Mouse (Mus musculus): Measurements from ENCODE around the gene Gid8.

Gene Gid8

DNA sequence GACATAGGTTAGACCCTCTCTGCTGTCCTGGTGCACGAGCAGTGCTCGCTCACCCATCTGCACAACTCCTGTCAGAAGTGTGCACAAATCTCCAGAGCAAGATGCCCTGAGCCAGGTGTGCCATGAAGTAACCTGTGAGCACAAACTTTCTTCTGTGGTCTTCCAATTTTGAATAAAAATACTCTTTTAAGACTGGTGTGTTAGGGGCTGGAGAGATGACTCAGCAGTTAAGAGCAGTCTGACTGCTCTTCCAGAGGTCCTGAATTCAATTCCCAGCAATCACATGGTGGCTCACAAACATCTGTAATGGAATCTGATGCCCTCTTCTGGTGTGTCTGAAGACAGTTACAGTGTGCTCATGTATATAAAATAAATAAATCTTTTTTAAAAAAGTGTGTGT is 33.4 kb downstream of the Gid8 start:
- in situ Hi-C loops (cut with MboI, MseI) = loop anchor here (5.0 kb wide), 1 partner anchor 161 kb away; the partner anchor contains the start of gene Mrgbp

- in situ Hi-C loops (cut with MboI, MseI) = no loop called here
Observed at GRCm38 (mm10) chr2:180745248-180745927, 35.5 kb downstream of the Gid8 start.

DNA sequence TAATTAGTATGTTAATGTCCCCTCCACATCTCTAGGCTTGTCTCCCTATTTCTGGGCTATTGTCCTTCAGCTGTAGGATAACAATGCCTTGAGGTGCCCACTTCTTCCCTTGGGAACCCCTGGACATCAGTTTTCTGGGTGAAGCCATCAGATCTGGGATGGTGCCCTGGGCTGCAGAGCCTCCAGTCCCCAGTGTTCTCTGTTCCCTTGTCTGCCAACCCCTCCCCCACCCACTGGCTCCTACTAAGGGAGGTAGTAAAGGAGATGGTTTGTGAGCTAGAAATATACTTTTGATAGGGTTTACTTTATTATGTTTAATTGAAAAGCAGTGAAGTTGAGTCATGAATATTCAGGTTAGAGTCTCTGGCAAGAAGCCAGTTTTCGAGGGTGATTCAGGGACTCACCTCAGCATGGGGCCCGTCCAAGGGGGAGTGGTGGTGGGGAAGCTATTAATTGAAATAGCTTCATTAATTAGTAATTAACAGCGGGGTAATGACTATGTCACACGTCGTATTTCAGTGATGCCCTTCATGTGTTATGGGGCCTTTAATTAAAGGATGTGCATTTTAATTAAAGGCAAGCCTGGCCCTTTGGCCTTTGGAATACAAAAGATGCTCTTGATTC is 36.8 kb downstream of the Gid8 start:
- in situ Hi-C loops (cut with MboI, MseI) = no loop called here

DNA sequence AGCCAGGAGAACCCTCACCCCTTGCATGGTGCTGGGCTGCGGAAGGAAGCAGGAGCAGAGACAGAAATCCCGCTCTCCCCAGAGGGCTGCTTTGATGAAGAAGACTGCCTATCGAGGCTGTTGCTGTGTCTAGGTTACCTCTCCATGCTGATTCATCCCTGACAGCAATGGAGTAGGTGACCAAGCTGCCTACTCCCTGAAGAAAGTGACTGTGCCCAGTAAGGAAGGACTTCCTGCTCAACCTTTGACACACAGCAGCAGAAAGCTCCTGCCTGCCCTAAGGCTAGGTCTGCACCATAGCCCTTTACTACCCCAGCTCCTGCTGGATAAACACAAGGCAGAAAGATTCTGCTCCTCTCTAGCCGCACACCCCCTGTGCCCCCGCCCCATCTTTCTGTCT is 39.0 kb downstream of the Gid8 start:
- in situ Hi-C loops (cut with MboI, MseI) = no loop called here

GRCm38 (mm10) chr2:180754976-180755688 is 45.2 kb downstream of the Gid8 start:
- in situ Hi-C loops (cut with MboI, MseI) = no loop called here

- in situ Hi-C loops (cut with MboI, MseI) = no loop called here
Observed at GRCm38 (mm10) chr2:180755896-180756295, 46.0 kb downstream of the Gid8 start.

DNA sequence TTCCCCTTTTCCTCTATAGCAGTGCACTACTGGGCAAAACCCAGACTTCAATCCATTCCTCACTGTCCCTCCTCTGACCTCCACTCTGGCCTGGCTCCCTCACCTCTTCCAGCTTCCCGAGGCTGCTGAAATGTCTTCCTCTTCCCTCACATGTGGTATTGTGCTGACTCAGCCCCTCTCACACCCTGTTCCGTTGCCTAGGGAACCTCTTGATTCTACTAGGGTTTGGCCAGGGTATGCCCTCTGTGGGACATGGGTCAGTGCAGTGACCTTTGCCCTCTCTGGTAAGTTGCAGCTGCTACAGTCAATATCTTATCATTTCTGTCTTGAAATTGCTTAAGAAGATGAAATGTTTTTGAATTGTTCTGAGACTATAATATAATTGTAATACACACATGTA is 46.9 kb downstream of the Gid8 start:
- in situ Hi-C loops (cut with MboI, MseI) = no loop called here

DNA sequence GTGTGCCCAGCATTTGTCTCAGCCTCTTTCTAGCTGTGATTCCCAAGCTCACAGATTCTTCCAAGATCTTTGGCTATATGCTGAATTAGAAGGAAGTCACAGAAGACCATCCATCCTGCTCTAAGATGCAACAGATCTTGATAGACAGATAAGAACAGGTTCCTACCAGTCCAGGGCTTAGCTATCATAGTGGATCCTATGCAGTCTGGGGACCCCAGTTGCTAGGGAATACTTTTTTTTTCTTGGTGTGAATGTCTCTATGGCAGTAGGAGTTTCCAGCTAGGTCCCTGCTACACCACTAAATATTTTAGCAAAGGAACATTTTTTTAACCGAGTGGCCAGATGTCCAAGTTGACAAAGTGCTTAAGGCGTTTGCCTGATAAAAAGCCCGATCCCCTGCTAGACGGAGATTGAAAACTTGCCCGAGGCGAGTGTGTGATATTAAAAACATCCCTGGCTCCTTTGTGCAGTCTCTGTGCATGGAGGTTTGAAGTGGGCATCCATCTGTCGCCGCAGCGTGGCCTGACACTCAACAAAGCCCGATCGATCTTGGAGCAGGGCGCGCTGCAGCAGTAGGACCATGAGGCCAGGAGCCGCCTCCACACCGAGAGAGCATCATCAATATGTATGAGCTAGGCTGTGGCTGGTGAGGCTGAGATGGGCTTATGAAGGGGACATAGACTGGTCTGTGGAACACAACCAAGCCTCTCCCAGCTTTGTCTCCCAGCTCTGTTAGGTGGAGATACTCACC is 48.8 kb downstream of the Gid8 start:
- in situ Hi-C loops (cut with MboI, MseI) = no loop called here

- in situ Hi-C loops (cut with MboI, MseI) = no loop called here
Observed at GRCm38 (mm10) chr2:180764986-180765385, 55.1 kb downstream of the Gid8 start.

GRCm38 (mm10) chr2:180765713-180766112 is 55.8 kb downstream of the Gid8 start:
- in situ Hi-C loops (cut with MboI, MseI) = no loop called here
